ENCODE assay signal across 11 mouse cellular contexts in genomic region chr5:119832479-119832796, GRCm38 (mm10). TPM values are rescaled to one million over a fixed set of nuclear protein-coding genes. Genes with fewer than 3 reads are reported as not detected.
DNase-seq lines count a peak whose midpoint lies in the region; ATAC-seq and TF ChIP-seq lines count a peak whose summit lies in the region.
"Had no signal": no experiment of that assay in that cellular context is flagged by ENCODE, and none has a peak within 500 bp of the region (broad histone marks: within the 10 kb centered on the region; RNA-seq: fewer than 3 reads in every experiment).

TSS of gene Tbx5 (plus strand) at chr5:119832668.

- WGBS in kidney, postnatal 0 days, result under 1% methylated on average over 16 of the region's 16 CpGs
- 28% methylated on average over 16 of the region's 16 CpGs for WGBS in heart, adult 2 months
- WGBS in limb, embryonic 10.5 days, result 1% methylated on average over 16 of the region's 16 CpGs
- WGBS in cerebellum, adult 2 months, result 3% methylated on average over 16 of the region's 16 CpGs

- no peak for DNase-seq in kidney, postnatal 0 days (ENCODE audit: low spot score)
- DNase-seq in kidney, postnatal 10 days, result no peak
- DNase-seq in heart, adult 2 months, result peak in 1 of 2 experiments; percentile 41
- peak; percentile 71 for DNase-seq in limb, embryonic 10.5 days (ENCODE audit: low spot score)
- peak; percentile 55 for DNase-seq in lung, postnatal 36 days
- DNase-seq in left cerebral cortex, adult 2 months (ENCODE audit: extremely low spot score in 1 of 2, low spot score in 2 of 2), result no peak
- no peak for DNase-seq in cerebellum, adult 2 months
- DNase-seq: spleen, adult 18-20 months had no signal

- peak within 1 kb of the TSS; percentile 18 for H3K4me3 ChIP-seq in kidney, postnatal 0 days (replicated peaks; ENCODE audit: low read depth, low read length)
- H3K4me3 ChIP-seq in heart, adult 2 months, result peak within 1 kb of the TSS; percentile 46
- H3K4me3 ChIP-seq in limb, embryonic 10.5 days, result peak within 1 kb of the TSS; percentile 64
- no peak within 1 kb of the TSS for H3K4me3 ChIP-seq in left cerebral cortex, adult 2 months
- no peak within 1 kb of the TSS for H3K4me3 ChIP-seq in cerebellum, adult 2 months (replicated peaks; ENCODE audit: insufficient read depth, low read depth, low read length)

- no peak for TF ChIP-seq CTCF in kidney, postnatal 0 days (IDR thresholded peaks at IDR 0.05; ENCODE audit: low read depth)
- TF ChIP-seq CTCF in heart, adult 2 months (IDR thresholded peaks at IDR 0.05), result no peak
- no peak for TF ChIP-seq CTCF in left cerebral cortex, adult 2 months (IDR thresholded peaks at IDR 0.05)
- TF ChIP-seq CTCF in cerebellum, adult 2 months (IDR thresholded peaks at IDR 0.05; ENCODE audit: borderline replicate concordance, insufficient read depth, low read depth, low read length), result no peak

- ATAC-seq in kidney, postnatal 0 days (replicated peaks; ENCODE audit: low FRiP score, low read depth), result no peak
- no peak for ATAC-seq in megakaryocyte progenitor cell, adult 5-6 weeks (replicated peaks; ENCODE audit: poor library complexity)

- no peak for TF ChIP-seq EP300 in heart, adult 2 months (IDR thresholded peaks at IDR 0.05; ENCODE audit: insufficient read depth, low read depth, low read length)

- H3K9me3 ChIP-seq in kidney, postnatal 0 days (replicated peaks; ENCODE audit: low read length), result no peaks in the 10 kb centered on the region
- no peaks in the 10 kb centered on the region for H3K9me3 ChIP-seq in limb, embryonic 10.5 days (replicated peaks)

- H3K27me3 ChIP-seq in kidney, postnatal 0 days (ENCODE audit: insufficient read depth, low read length), result peaks cover 75% of the 10 kb centered on the region
- no peaks in the 10 kb centered on the region; the same call in 1 of the 2 replicates for H3K27me3 ChIP-seq in heart, adult 2 months (ENCODE audit: control insufficient read depth, insufficient read depth, low read length)
- peaks cover 100% of the 10 kb centered on the region for H3K27me3 ChIP-seq in limb, embryonic 10.5 days (ENCODE audit: low read depth, poor library complexity, severe bottlenecking)
- peaks cover 13% of the 10 kb centered on the region; the same call in 1 of the 2 replicates for H3K27me3 ChIP-seq in cerebellum, adult 2 months (ENCODE audit: control insufficient read depth, insufficient read depth, low read length)

- no peaks in the 10 kb centered on the region for H3K79me2 ChIP-seq in heart, adult 2 months (replicated peaks; ENCODE audit: control insufficient read depth, insufficient read depth, low read length)

- no peak for TF ChIP-seq POLR2A in heart, adult 2 months (IDR thresholded peaks at IDR 0.05; ENCODE audit: insufficient read depth, low read depth, low read length)
- no peak for TF ChIP-seq POLR2A in cerebellum, adult 2 months (IDR thresholded peaks at IDR 0.05; ENCODE audit: borderline replicate concordance, insufficient read depth, low read length)

- intact Hi-C loops in heart, adult 2 months (cut with DNase I), result no loop called here
- intact Hi-C loops in left cerebral cortex, adult 2 months (cut with DNase I), result loop anchor here (2.0 to 10.0 kb wide), 2 partner anchors 28 to 958 kb away; no protein-coding TSS in a partner anchor

- 0 out of 2 replicates have a peak, but pooled peaks cover 3% of the 10 kb centered on the region for H3K4me1 ChIP-seq in kidney, postnatal 0 days (replicated peaks; ENCODE audit: insufficient read depth, low read length)
- no peaks in the 10 kb centered on the region for H3K4me1 ChIP-seq in heart, adult 2 months (ENCODE audit: control insufficient read depth, insufficient read depth, low read length)
- H3K4me1 ChIP-seq in limb, embryonic 10.5 days, result peaks cover 39% of the 10 kb centered on the region
- H3K4me1 ChIP-seq in cerebellum, adult 2 months (ENCODE audit: control insufficient read depth, insufficient read depth, low read length), result 0 out of 2 replicates have a peak, but pooled peaks cover 4% of the 10 kb centered on the region

- H3K9ac ChIP-seq in kidney, postnatal 0 days (ENCODE audit: low read depth, low read length), result no peak within 1 kb of the TSS
- H3K9ac ChIP-seq in heart, adult 2 months (ENCODE audit: low read depth, low read length), result peak within 1 kb of the TSS; percentile 69

- H3K36me3 ChIP-seq in kidney, postnatal 0 days (ENCODE audit: insufficient read depth, low read length), result no peaks in the 10 kb centered on the region
- H3K36me3 ChIP-seq in heart, adult 2 months (ENCODE audit: control insufficient read depth, insufficient read depth, low read length), result no peaks in the 10 kb centered on the region
- H3K36me3 ChIP-seq in limb, embryonic 10.5 days, result peaks cover 9% of the 10 kb centered on the region

- peak within 1 kb of the TSS; percentile 43 for H3K4me2 ChIP-seq in kidney, postnatal 0 days (ENCODE audit: low read length)

- no peak within 1 kb of the TSS for H3K27ac ChIP-seq in kidney, postnatal 0 days
- peak within 1 kb of the TSS; percentile 72 for H3K27ac ChIP-seq in heart, adult 2 months
- peak within 1 kb of the TSS; percentile 99 for H3K27ac ChIP-seq in limb, embryonic 10.5 days
- no peak within 1 kb of the TSS for H3K27ac ChIP-seq in left cerebral cortex, adult 2 months
- H3K27ac ChIP-seq in cerebellum, adult 2 months (ENCODE audit: insufficient read depth, low read length), result no peak within 1 kb of the TSS

RNA-seq across cellular contexts. Expression of gene Tbx5, which starts in this region (rescaled TPM):
- not detected in 2 replicates for polyA plus RNA-seq in kidney, postnatal 0 days (2015; fragmentation: Nextera tagmentation; extraction: Ambion mirVana)
- total RNA-seq in heart, adult 2 months (2021), result 10 to 100 TPM; 22.6 to 36.9 TPM
- 26.5 and 27.0 TPM in 2 replicates for polyA plus RNA-seq in heart, adult 2 months (2012; rRNA removed)
- polyA plus RNA-seq in limb, embryonic 10.5 days (2016; fragmentation: Nextera tagmentation; extraction: Ambion mirVana), result 35.6 and 39.1 TPM in 2 replicates
- total RNA-seq in megakaryocyte progenitor cell, adult 5-6 weeks (2015), result not detected in 2 replicates
- not detected in 2 replicates for total RNA-seq in megakaryocyte progenitor cell, adult 5-6 weeks (2017)
- total RNA-seq in left cerebral cortex, adult 2 months (2021), result not detected
- not detected in 2 replicates for polyA plus RNA-seq in cerebellum, adult 2 months (2012; rRNA removed)
- total RNA-seq: common myeloid progenitor, adult 5-6 weeks; monocyte, adult 5-6 weeks had no signal

Comparison
In these comparisons a context has a peak if more than half of its experiments do, and no peak if none do; other contexts are left out.
1. RNA of gene Tbx5 (total RNA-seq): 22.6 to 36.9 TPM in heart, adult 2 months; not detected in megakaryocyte progenitor cell, adult 5-6 weeks and not detected in left cerebral cortex, adult 2 months; every median in the first group is over 10 times any median in the second.
2. RNA of gene Tbx5 (polyA plus RNA-seq): 35.6 to 39.1 TPM in limb, embryonic 10.5 days and 26.5 to 27.0 TPM in heart, adult 2 months; not detected in kidney, postnatal 0 days and not detected in cerebellum, adult 2 months; every median in the first group is over 10 times any median in the second.
3. DNase-seq: peak in limb, embryonic 10.5 days (single experiment) and lung, postnatal 36 days (single experiment); none in kidney, postnatal 0 days (single experiment), kidney, postnatal 10 days (single experiment), left cerebral cortex, adult 2 months (0 of 2) and cerebellum, adult 2 months (0 of 2).
4. H3K27ac ChIP-seq: peak in heart, adult 2 months (single experiment) and limb, embryonic 10.5 days (single experiment); none in kidney, postnatal 0 days (single experiment), left cerebral cortex, adult 2 months (single experiment) and cerebellum, adult 2 months (single experiment).
5. H3K4me3 ChIP-seq: peak in kidney, postnatal 0 days (single experiment), heart, adult 2 months (single experiment) and limb, embryonic 10.5 days (single experiment); none in left cerebral cortex, adult 2 months (single experiment) and cerebellum, adult 2 months (single experiment).